Mouse (Mus musculus) MEL (cell line): ENCODE data around the gene P2rx6. TPM values are rescaled to one million over a fixed set of nuclear protein-coding genes. Genes with fewer than 3 reads are reported as not detected.

ENCODE experiments used
- DNase-seq: peaks from one replicate; pipeline ENCODE4 v3.0.0; 2011; ENCODE audit warnings: low read depth, low spot score
- H3K27ac ChIP-seq: 2 replicates; pipeline ENCODE4 v1.5.1; 2012; ENCODE audit warnings: low read depth, mild to moderate bottlenecking, control low read depth, low read length, moderate library complexity; ENCODE audit not compliant: control insufficient read depth
- H3K27me3 ChIP-seq, 2 experiments: fragments of 150-350 bp in 1 of 2; sonication (generic) in 1 of 2; 2 replicates each; pipeline ENCODE4 v1.6.1; 2012; ENCODE audit warnings: low read length in 2 of 2, mild to moderate bottlenecking in 2 of 2, improper control_type of control experiment in 1 of 2, moderate library complexity in 1 of 2; ENCODE audit not compliant: insufficient read depth in 2 of 2, control insufficient read depth in 1 of 2
- H3K36me3 ChIP-seq, 2 experiments: 2 replicates each; pipeline ENCODE4 v1.6.1; 2012 to 2014; ENCODE audit warnings: low read length in 2 of 2, improper control_type of control experiment in 1 of 2, inconsistent platforms in 1 of 2, mild to moderate bottlenecking in 1 of 2; ENCODE audit not compliant: insufficient read depth in 2 of 2, control insufficient read depth in 1 of 2
- H3K4me1 ChIP-seq, 2 experiments: fragments of 150-350 bp in 1 of 2; sonication (generic) in 1 of 2; 2 replicates each; pipeline ENCODE4 v1.6.1; 2012; ENCODE audit warnings: low read length in 2 of 2, improper control_type of control experiment in 1 of 2, mild to moderate bottlenecking in 1 of 2; ENCODE audit not compliant: insufficient read depth in 2 of 2, control insufficient read depth in 1 of 2
- H3K4me3 ChIP-seq, 2 experiments: fragments of 150-350 bp in 1 of 2; sonication (generic) in 1 of 2; 2 replicates each; pipeline ENCODE4 v1.5.1; 2012; ENCODE audit warnings: low read depth in 2 of 2, low read length in 2 of 2, mild to moderate bottlenecking in 2 of 2, moderate library complexity in 2 of 2, control low read depth in 1 of 2, improper control_type of control experiment in 1 of 2; ENCODE audit not compliant: control insufficient read depth in 1 of 2, insufficient read depth in 1 of 2
- H3K79me2 ChIP-seq: 2 replicates; pipeline ENCODE4 v1.6.1; 2012; ENCODE audit warnings: mild to moderate bottlenecking, low read length, moderate library complexity; ENCODE audit not compliant: control insufficient read depth, poor library complexity, insufficient read depth
- H3K9ac ChIP-seq: 2 replicates; pipeline ENCODE4 v1.6.1; 2012; ENCODE audit warnings: low read depth, mild to moderate bottlenecking, control low read depth, low read length, moderate library complexity; ENCODE audit not compliant: control insufficient read depth, poor library complexity, severe bottlenecking
- H3K9me3 ChIP-seq: fragments of 150-350 bp; sonication (generic); replicated peaks from 2 replicates; pipeline ENCODE4 v1.6.1; 2012; ENCODE audit warnings: mild to moderate bottlenecking, low read length, improper control_type of control experiment, moderate library complexity; ENCODE audit not compliant: insufficient read depth
- CHD1 ChIP-seq: IDR thresholded peaks from 2 replicates; pipeline ENCODE4 v1.6.1; 2012; ENCODE audit warnings: low read depth, mild to moderate bottlenecking, inconsistent platforms, low read length, improper control_type of control experiment
- CHD2 ChIP-seq: IDR thresholded peaks from 2 replicates; pipeline ENCODE4 v1.6.1; 2011; ENCODE audit warnings: low read length, improper control_type of control experiment
- CTCF ChIP-seq, 3 experiments: IDR thresholded peaks in 2 of 3; conservative IDR thresholded peaks in 1 of 3; 2 replicates each; pipeline ENCODE4 v1.5.1; 2011 to 2012; ENCODE audit warnings: low read length in 3 of 3, low read depth in 2 of 3, mild to moderate bottlenecking in 2 of 3, improper control_type of control experiment in 1 of 3, inconsistent platforms in 1 of 3, mixed read lengths in 1 of 3, moderate library complexity in 1 of 3; ENCODE audit not compliant: control insufficient read depth in 1 of 3, insufficient read depth in 1 of 3, poor library complexity in 1 of 3, severe bottlenecking in 1 of 3
- E2F4 ChIP-seq: IDR thresholded peaks from 2 replicates; pipeline ENCODE4 v1.6.1; 2011; ENCODE audit warnings: low read depth, low read length, improper control_type of control experiment, borderline replicate concordance
- ELF1 ChIP-seq: IDR thresholded peaks from 2 replicates; pipeline ENCODE4 v1.6.1; 2014; ENCODE audit warnings: low read depth, mild to moderate bottlenecking, inconsistent platforms, low read length, improper control_type of control experiment, moderate library complexity
- EP300 ChIP-seq, 2 experiments: IDR thresholded peaks; 2 replicates each; pipeline ENCODE4 v1.6.1; 2011; ENCODE audit warnings: improper control_type of control experiment in 2 of 2, low read length in 2 of 2, low read depth in 1 of 2, mild to moderate bottlenecking in 1 of 2
- GABPA ChIP-seq: IDR thresholded peaks from 2 replicates; pipeline ENCODE4 v1.6.1; 2012; ENCODE audit warnings: low read depth, mild to moderate bottlenecking, inconsistent platforms, low read length, improper control_type of control experiment, moderate library complexity
- GATA1 ChIP-seq: IDR thresholded peaks from 2 replicates; pipeline ENCODE4 v1.6.1; 2011; ENCODE audit warnings: low read depth, low read length, improper control_type of control experiment
- HCFC1 ChIP-seq: IDR thresholded peaks from 2 replicates; pipeline ENCODE4 v1.6.1; 2012; ENCODE audit warnings: low read depth, mild to moderate bottlenecking, inconsistent platforms, low read length, improper control_type of control experiment, moderate library complexity
- KAT2A ChIP-seq: conservative IDR thresholded peaks from 2 replicates; pipeline ENCODE4 v1.6.1; 2012; ENCODE audit warnings: low read depth, low read length, improper control_type of control experiment, inconsistent platforms
- MAX ChIP-seq: IDR thresholded peaks from 2 replicates; pipeline ENCODE4 v1.6.1; 2011; ENCODE audit warnings: low read length, improper control_type of control experiment
- MEF2A ChIP-seq: IDR thresholded peaks from 2 replicates; pipeline ENCODE4 v1.6.1; 2014; ENCODE audit warnings: low read depth, mild to moderate bottlenecking, inconsistent platforms, low read length, improper control_type of control experiment; ENCODE audit not compliant: poor library complexity, insufficient replicate concordance, severe bottlenecking; ENCODE audit errors: extremely low read depth
- MXI1 ChIP-seq: IDR thresholded peaks from 2 replicates; pipeline ENCODE4 v1.6.1; 2011; ENCODE audit warnings: mild to moderate bottlenecking, low read depth, low read length, improper control_type of control experiment
- MYB ChIP-seq: IDR thresholded peaks from 2 replicates; pipeline ENCODE4 v1.6.1; 2011; ENCODE audit warnings: mild to moderate bottlenecking, low read depth, low read length, improper control_type of control experiment
- MYC ChIP-seq: IDR thresholded peaks from 2 replicates; pipeline ENCODE4 v1.6.1; 2011; ENCODE audit warnings: low read depth, mild to moderate bottlenecking, low read length, improper control_type of control experiment, moderate library complexity
- NELFE ChIP-seq: IDR thresholded peaks from 2 replicates; pipeline ENCODE4 v1.6.1; 2011; ENCODE audit warnings: low read depth, low read length, improper control_type of control experiment
- NRF1 ChIP-seq: IDR thresholded peaks from 2 replicates; pipeline ENCODE4 v1.6.1; 2014; ENCODE audit warnings: low read depth, mild to moderate bottlenecking, inconsistent platforms, low read length, improper control_type of control experiment, moderate library complexity; ENCODE audit not compliant: poor library complexity, insufficient read depth, severe bottlenecking
- POLR2A ChIP-seq, 2 experiments: IDR thresholded peaks; 2 replicates each; pipeline ENCODE4 v1.6.1; 2011 to 2012; ENCODE audit warnings: low read length in 2 of 2, mild to moderate bottlenecking in 2 of 2, control low read depth in 1 of 2, improper control_type of control experiment in 1 of 2, low read depth in 1 of 2, moderate library complexity in 1 of 2; ENCODE audit not compliant: control insufficient read depth in 1 of 2, insufficient read depth in 1 of 2, poor library complexity in 1 of 2
- POLR2AphosphoS2 ChIP-seq: IDR thresholded peaks from 2 replicates; pipeline ENCODE4 v1.6.1; 2011; ENCODE audit warnings: low read length, improper control_type of control experiment
- POLR2AphosphoS5 ChIP-seq: IDR thresholded peaks from 2 replicates; pipeline ENCODE4 v1.6.1; 2012; ENCODE audit warnings: low read depth, borderline replicate concordance, mild to moderate bottlenecking, inconsistent platforms, low read length, moderate library complexity, mixed read lengths
- RAD21 ChIP-seq: IDR thresholded peaks from 2 replicates; pipeline ENCODE4 v1.6.1; 2011; ENCODE audit warnings: mild to moderate bottlenecking, low read depth, low read length, improper control_type of control experiment
- RCOR1 ChIP-seq: IDR thresholded peaks from 2 replicates; pipeline ENCODE4 v1.6.1; 2012; ENCODE audit warnings: low read depth, mild to moderate bottlenecking, inconsistent platforms, low read length, improper control_type of control experiment
- SIN3A ChIP-seq: IDR thresholded peaks from 2 replicates; pipeline ENCODE4 v1.6.1; 2012; ENCODE audit warnings: low read length, improper control_type of control experiment, inconsistent platforms
- TAL1 ChIP-seq: IDR thresholded peaks from 2 replicates; pipeline ENCODE4 v1.6.1; 2012; ENCODE audit warnings: mild to moderate bottlenecking, inconsistent platforms, low read length, moderate library complexity, mixed read lengths
- TBP ChIP-seq: IDR thresholded peaks from 2 replicates; pipeline ENCODE4 v1.8.0; 2011; ENCODE audit warnings: low read depth, low read length, improper control_type of control experiment
- TCF12 ChIP-seq: IDR thresholded peaks from 2 replicates; pipeline ENCODE4 v1.6.1; 2014; ENCODE audit warnings: low read depth, mild to moderate bottlenecking, inconsistent platforms, low read length, improper control_type of control experiment, moderate library complexity
- USF1 ChIP-seq: IDR thresholded peaks from 2 replicates; pipeline ENCODE4 v1.6.1; 2014; ENCODE audit warnings: low read depth, mild to moderate bottlenecking, inconsistent platforms, low read length, improper control_type of control experiment, moderate library complexity
- ZMIZ1 ChIP-seq: IDR thresholded peaks from 2 replicates; pipeline ENCODE4 v1.6.1; 2012; ENCODE audit warnings: low read depth, mild to moderate bottlenecking, inconsistent platforms, low read length, improper control_type of control experiment, moderate library complexity
- ZNF384 ChIP-seq: IDR thresholded peaks from 2 replicates; pipeline ENCODE4 v1.6.1; 2012; ENCODE audit warnings: low read depth, mild to moderate bottlenecking, inconsistent platforms, low read length, improper control_type of control experiment
- polyA plus RNA-seq, 2 experiments: library from polyadenylated mRNA; stranded (reverse) in 1 of 2; unstranded in 1 of 2; fragments of >175 nt in 1 of 2; fragments of >200 nt in 1 of 2; gene quantifications; 2 replicates each; pipeline versions ENCODE4 v1.2.1 to v1.2.4; 2012; ENCODE audit warnings: low replicate concordance in 2 of 2, low read depth in 1 of 2; ENCODE audit not compliant: insufficient read length in 2 of 2, insufficient read depth in 1 of 2, missing spikeins in 1 of 2
- total RNA-seq: library from RNA; depleted of rRNA; stranded (reverse); fragments of 300-350 nt; gene quantifications from 2 replicates; pipeline ENCODE4 v1.2.3, GENCODE M21; 2012

The P2rx6 gene
- total and polyA plus RNA-seq, 3 experiments, result 0.04 to 0.38 TPM; not detected in 1

- TF ChIP-seq POLR2AphosphoS5, result no peak
- TF ChIP-seq RAD21, result no peak
- no peak for TF ChIP-seq MYC
- no peak for TF ChIP-seq MYB
Observed at GRCm38 (mm10) chr16:17566186-17566585, 4.5 kb downstream of the P2rx6 start (continued).

GRCm38 (mm10) chr16:17575870-17576824, 14.5 kb downstream of the P2rx6 start:
- Histone ChIP-seq H3K4me3 (peak overlapping the region; percentile 84 to 94), H3K9me3 (no peaks in the 10 kb centered on the region), H3K36me3 (no peaks in the 10 kb centered on the region), H3K27ac (no peak overlapping the region), H3K79me2 (no peaks in the 10 kb centered on the region; the same call in 1 of the 2 replicates), H3K27me3 (peaks cover 0 to 2% of the 10 kb centered on the region in 2 experiments; a peak in 1 of 4 replicates), H3K4me1 (peaks cover 0 to 4% of the 10 kb centered on the region in 2 experiments; a peak in 1 of 4 replicates), H3K9ac (peak overlapping the region; percentile 74)
- TF ChIP-seq ELF1 (0 out of 2 replicates have a peak, but pooled peaks have one; percentile 7), RCOR1 (no peak), CHD2 (no peak), USF1 (no peak), GATA1 (peak; percentile 25; the same call in 1 of the 2 replicates), MAX (no peak; the same call in 1 of the 2 replicates), GABPA (no peak), ZNF384 (no peak), ZMIZ1 (peak; percentile 68), CHD1 (no peak), NELFE (peak; percentile 68), NRF1 (peak; percentile 77), TCF12 (no peak), HCFC1 (peak; percentile 60), EP300 (IDR thresholded peaks at IDR 0.05; ENCODE audit: low read depth in 1 of 2, low read length in 2 of 2) (no peak), MEF2A (no peak), CTCF (IDR thresholded peaks at IDR 0.05 in 2 of 3, conservative IDR thresholded peaks at IDR 0.05 in 1 of 3; ENCODE audit: control insufficient read depth in 1 of 3, insufficient read depth in 1 of 3, low read depth in 2 of 3, low read length in 3 of 3, poor library complexity in 1 of 3, severe bottlenecking in 1 of 3) (no peak), E2F4 (no peak), KAT2A (no peak), MYC (no peak), TAL1 (no peak), RAD21 (no peak), TBP (no peak), MYB (no peak), POLR2AphosphoS2 (no peak), SIN3A (peak; percentile 67), MXI1 (peak; percentile 87), POLR2A (IDR thresholded peaks at IDR 0.05; ENCODE audit: control insufficient read depth in 1 of 2, insufficient read depth in 1 of 2, low read depth in 1 of 2, low read length in 2 of 2, poor library complexity in 1 of 2) (peak; percentile 60 to 69)
- peak; percentile 85 for DNase-seq
